Mouse (Mus musculus) heart, postnatal 36 days (tissue): ENCODE data around the gene Elavl1. TPM values are rescaled to one million over a fixed set of nuclear protein-coding genes. Genes with fewer than 3 reads are reported as not detected.
"Not testable (repeated sequence)": the region's sequence is repeated elsewhere in the genome, so short reads cannot be mapped to it uniquely, and the experiment has no call there.

ENCODE experiments used
- DNase-seq, 2 experiments: peaks; one replicate each; pipeline ENCODE4 v3.0.0; 2021 to 2022
- intact Hi-C: fragments of 180-260 bp; cut with DNase I; formaldehyde crosslinking; loops from one replicate; pipeline ENCODE4 v1.15.1; 2025
- total RNA-seq, 2 experiments: library from RNA; stranded (reverse); gene quantifications; 2 replicates each; pipeline ENCODE4 v1.2.3; 2021

Elavl1 gene
- total RNA-seq, 2 experiments from 2014 or later: 50.2 to 52.8 TPM

GRCm38 (mm10) chr8:4263105-4263791 lies 62.0 kb downstream of the Elavl1 start:
- DNase-seq: no peak
- intact Hi-C loops: no loop called here

- no peak for DNase-seq
- intact Hi-C loops: loop anchor here (2.0 to 10.0 kb wide), 7 partner anchors 15 to 745 kb away; partner anchors contain the start of genes Pcp2, Pet100, Pnpla6 and Timm44
Observed at GRCm38 (mm10) chr8:4259805-4260170, 65.4 kb downstream of the Elavl1 start.

DNA sequence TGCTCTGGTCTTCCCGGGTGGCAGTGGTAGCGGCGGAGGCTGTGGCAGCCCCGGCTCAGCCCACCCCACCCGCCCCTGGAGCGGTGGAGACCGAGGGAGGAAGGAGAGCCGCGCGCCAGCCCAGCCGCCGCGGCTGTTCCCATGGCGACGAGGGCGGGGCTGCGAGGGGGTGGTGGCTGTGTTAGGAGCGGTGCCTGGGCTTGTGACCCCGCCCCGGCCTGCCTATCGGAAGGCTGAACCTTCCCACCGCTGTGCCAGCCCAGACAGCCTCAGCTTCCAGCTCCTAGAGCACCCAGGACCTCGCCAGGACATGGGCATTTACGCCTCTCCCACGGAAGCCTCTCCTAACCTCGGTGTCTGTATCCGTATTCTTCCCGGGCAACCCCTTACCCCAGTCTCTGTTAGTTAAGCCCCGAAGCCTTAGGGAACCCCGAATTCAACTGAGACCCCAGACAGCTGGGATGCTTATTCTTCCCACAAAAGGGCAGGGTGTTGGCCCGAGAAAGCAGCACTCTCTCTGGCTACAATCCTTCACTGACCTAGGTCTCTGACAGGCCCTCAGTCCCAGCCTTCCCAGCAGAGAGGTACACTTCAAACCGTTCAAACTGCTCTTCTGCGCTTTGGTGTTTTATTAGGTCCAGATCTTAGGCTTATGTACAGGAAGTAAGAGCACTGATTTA lies 65.9 kb downstream of the Elavl1 start, which contains the start of gene Ctxn1:
TSS of gene Ctxn1 (minus strand) at position 150 of the 680 bp plus-strand sequence.
- intact Hi-C loops: loop anchor here (2.0 to 10.0 kb wide), 7 partner anchors 16 to 744 kb away; partner anchors contain the start of genes Pcp2, Pet100, Pnpla6 and Timm44

GRCm38 (mm10) chr8:4258678-4259077 lies 66.5 kb downstream of the Elavl1 start:
- intact Hi-C loops: loop anchor here (2.0 to 10.0 kb wide), 7 partner anchors 16 to 744 kb away; partner anchors contain the start of genes Pcp2, Pet100, Pnpla6 and Timm44
- DNase-seq: peak; percentile 13 to 26

More for the DNA sequence above, 65.9 kb downstream of the Elavl1 start, which contains the start of gene Ctxn1:
- peak; percentile 93 to 96 for DNase-seq

- DNase-seq: peak; percentile 63 to 72
- intact Hi-C loops: loop anchor here (2.0 to 10.0 kb wide), 7 partner anchors 17 to 743 kb away; partner anchors contain the start of genes Pcp2, Pet100, Pnpla6 and Timm44
Observed at GRCm38 (mm10) chr8:4258233-4258632, 67.0 kb downstream of the Elavl1 start.

GRCm38 (mm10) chr8:4257350-4257749 lies 67.9 kb downstream of the Elavl1 start:
- intact Hi-C loops: loop anchor here (5.0 to 10.0 kb wide), 6 partner anchors 65 to 743 kb away; partner anchors contain the start of genes Pcp2, Pet100, Pnpla6 and Xab2
- no peak for DNase-seq

DNA sequence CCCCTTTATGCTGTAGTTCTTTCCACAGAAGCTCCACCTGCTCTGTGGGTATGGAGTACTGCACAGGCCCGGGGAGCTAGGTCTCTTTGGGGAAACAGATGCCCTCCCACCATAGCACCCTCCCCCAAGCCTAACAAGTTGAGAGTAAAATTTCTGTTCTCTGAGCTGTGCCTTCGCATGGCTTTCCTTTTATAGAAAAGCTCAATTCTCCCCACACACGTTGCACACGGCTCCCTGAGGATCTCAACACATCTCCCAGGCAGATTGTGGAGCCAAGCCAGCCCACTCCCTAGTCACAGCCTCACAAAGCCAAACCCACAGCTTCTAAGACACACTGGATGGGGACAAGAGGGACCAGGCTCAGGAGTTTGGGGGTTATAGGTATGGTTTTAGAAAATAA lies 68.3 kb downstream of the Elavl1 start:
- intact Hi-C loops: loop anchor here (5.0 to 10.0 kb wide), 6 partner anchors 65 to 742 kb away; partner anchors contain the start of genes Pcp2, Pet100, Pnpla6 and Xab2
- no peak for DNase-seq

DNA sequence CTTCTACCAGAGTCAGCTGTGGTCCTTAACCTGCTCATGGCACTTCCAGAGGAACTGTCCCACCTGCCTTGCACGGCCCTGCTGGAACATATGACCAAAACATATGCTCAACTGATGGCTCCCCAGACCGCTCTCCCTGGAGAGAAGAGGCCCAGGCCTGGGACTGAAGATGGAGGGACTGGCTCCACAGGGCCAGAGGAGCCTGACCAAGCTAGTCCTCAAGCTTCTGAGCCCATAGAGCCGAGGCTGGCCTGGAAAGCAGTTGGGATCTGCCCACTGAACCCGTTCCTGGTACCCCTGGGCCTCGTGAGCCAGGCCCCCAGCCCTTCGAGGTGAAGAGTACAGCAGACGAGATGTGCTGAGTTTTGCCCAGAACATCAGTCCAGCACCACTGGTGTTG lies 69.7 kb downstream of the Elavl1 start:
- not testable (repeated sequence) for DNase-seq
- intact Hi-C loops: loop anchor here (5.0 to 10.0 kb wide), 6 partner anchors 63 to 741 kb away; partner anchors contain the start of genes Pcp2, Pet100, Pnpla6 and Xab2

DNA sequence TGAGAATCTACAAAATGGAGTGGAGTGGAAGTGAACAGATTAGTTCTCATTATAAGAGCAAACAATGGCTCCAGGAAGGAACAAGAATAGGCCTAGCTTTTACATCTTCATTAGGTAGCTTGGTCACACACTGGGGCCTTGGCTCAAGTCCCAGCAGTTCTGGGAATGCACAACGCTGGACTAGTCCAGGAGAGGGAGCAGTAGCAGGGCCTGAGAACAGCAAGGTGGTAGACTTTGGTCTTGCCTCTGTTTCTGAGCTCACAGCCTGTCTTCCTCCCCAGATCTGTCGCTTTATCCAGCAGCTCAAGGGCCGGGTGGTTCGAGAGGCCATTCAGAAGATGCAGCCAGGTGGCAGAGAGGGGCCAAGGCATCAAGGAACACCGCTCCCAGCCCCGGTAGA lies 71.2 kb downstream of the Elavl1 start:
- DNase-seq: peak; percentile 37 to 43
- intact Hi-C loops: loop anchor here (5.0 to 10.0 kb wide), 7 partner anchors 87 to 739 kb away; partner anchors contain the start of genes Evi5l, Pcp2, Pet100 and Pnpla6

DNA sequence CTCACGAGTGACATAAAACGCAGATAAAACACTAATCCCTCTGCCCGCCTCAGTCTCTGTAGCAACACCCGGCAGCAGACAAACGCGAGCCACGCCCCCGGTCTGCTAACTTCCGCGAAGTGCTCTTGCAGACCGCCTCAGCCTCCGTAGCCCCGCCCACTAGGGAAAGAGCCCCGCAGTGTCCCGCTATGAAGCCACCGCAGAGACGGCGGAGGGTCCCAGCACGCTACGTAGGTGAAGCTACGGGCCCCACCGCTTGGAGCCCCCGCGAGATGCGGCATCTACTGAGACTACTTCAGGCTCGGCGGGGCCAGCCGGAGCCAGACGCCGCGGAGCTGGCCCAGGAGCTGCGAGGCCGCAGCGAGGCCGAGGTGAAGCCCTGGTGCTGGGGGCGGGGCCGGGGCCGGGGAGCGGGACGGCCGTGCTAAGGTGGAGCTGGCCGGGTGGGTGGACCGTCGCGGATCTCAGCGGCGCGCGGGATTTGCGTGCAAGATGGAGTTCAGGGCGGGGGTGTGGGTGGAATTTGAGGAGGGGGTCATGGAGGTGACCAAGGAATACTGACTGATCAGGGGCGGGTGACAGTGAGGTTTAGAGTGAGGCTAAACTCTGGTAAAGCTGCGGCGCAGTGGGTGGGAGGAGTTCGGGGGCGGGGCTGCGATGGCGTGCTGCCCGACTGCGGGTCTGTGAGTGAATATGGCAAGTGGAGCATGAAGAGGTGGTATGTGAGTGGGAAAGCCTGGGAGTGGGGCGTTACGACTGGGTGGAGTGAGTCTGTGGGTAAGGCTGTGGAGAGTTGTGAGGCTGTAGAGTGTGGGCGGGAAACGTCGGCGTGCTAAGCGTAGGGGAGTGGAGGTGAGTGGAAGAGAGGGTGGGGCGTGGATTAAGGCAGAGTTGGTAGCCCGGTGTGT lies 72.0 kb downstream of the Elavl1 start, which contains the start of gene Snapc2:
TSS of gene Snapc2 (plus strand) at position 147 of the 908 bp plus-strand sequence.
- intact Hi-C loops: loop anchor here (2.0 to 10.0 kb wide), 8 partner anchors 14 to 738 kb away; partner anchors contain the start of genes Evi5l, Gm49320, Map2k7 and Pcp2
- DNase-seq: peak; percentile 97 to 98

GRCm38 (mm10) chr8:4252116-4252760 lies 73.0 kb downstream of the Elavl1 start:
- intact Hi-C loops: loop anchor here (2.0 to 10.0 kb wide), 8 partner anchors 13 to 737 kb away; partner anchors contain the start of genes Evi5l, Gm49320, Map2k7 and Pcp2
- DNase-seq: no peak

DNA sequence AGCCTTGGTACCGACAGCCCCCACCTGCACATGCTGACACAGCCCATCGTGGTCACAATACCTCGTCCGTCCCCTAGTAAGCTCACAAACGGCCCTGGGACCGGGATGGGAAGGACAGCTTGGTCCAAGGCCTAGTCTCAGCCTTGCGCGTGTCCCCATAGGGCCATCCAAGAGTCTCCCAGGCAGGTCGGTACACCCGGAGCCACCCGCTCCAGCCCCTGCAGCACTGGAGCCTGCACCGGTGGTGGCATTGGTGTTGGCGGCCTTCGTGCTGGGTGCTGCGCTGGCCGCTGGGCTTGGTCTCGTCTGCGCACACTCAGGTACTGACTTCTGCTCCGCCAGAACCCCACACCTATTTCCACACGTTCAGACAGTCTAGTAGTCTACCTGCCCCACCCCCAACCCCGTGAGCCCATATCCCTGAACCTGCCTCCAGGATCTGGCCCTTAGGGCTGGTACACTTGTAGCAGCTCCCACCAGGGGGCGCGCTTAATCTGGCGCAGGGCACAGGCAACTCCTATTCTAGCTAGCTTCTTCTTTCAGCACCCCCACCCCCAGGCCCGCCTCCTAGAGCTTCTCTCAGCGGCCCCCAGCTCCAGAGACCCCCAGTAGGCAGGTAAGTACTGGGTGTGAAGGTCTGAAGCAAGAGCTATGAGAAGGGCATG lies 74.8 kb downstream of the Elavl1 start:
- intact Hi-C loops: loop anchor here (2.0 to 10.0 kb wide), 8 partner anchors 72 to 736 kb away; partner anchors contain the start of genes Evi5l, Pcp2, Pet100 and Pnpla6
- DNase-seq: peak; percentile 82 to 88

DNA sequence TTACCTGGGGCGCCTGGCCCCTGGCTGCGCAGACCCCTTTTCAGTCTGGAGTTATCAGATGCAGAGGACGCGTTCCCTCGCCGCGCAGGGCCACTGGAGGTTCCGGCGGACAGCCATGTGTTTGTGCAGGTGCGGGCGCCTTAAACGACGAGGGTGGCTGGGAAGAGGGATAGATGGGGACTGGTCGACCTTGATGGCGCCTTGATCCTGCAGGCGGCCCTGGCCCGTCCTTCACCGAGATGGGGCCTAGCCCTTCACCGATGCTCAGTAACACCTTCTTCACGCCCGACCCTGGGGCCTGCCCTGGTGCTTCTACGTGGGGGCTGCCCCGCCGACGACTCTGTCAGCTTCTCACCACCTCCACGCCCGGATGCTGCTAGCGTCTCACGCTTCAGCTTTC lies 76.0 kb downstream of the Elavl1 start:
- intact Hi-C loops: no loop called here
- peak in 1 of 2 experiments; percentile 17 for DNase-seq

- intact Hi-C loops: no loop called here
- DNase-seq: no peak
Observed at GRCm38 (mm10) chr8:4247951-4248540, 77.2 kb downstream of the Elavl1 start, which contains the start of gene Tgfbr3l. TSS of gene Tgfbr3l (plus strand) at chr8:4248214.

- intact Hi-C loops: no loop called here
- DNase-seq: no peak
Observed at GRCm38 (mm10) chr8:4247241-4247640, 78.0 kb downstream of the Elavl1 start.

DNA sequence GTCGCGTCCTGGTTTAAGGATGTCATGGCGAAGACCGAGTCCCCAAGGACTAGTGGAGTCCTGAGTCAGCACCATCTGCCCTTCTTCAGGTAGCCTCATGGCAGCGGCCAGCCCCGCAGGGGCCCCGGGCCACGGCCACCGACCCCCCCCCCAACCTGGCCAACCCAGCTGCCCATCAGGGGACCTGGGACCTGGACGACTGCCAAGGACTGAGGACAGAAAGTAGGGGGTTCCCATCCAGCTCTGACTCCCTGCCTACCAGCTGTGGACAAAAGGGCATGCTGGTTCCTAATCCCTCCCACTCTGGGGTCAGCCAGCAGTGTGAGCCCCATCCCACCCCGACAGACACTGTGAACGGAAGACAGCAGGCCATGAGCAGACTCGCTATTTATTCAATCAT lies 79.5 kb downstream of the Elavl1 start:
- intact Hi-C loops: no loop called here
- no peak for DNase-seq

DNA sequence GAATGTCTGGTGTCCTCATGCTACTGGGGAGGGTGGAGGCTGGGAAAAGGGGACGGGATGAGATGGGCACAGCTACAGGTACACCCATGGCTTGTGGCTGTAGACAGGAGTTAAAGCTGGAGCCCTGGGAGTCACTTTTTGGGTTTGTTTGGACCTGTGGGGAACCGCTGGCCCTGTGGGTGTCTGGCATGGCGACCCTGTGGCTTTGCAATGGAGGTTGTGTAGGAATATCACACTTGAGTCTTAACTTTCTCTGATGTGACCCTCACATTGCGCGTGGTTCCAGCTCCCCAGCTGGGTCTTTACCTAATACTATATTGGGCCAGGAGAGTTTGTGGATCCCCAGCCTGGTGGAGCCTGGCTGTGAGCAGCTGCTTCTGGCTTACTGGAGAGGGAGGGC lies 80.2 kb downstream of the Elavl1 start:
- DNase-seq: no peak
- intact Hi-C loops: no loop called here
